Mouse (Mus musculus): Measurements from ENCODE around the gene Rgl3. TPM values are rescaled to one million over a fixed set of nuclear protein-coding genes. Genes with fewer than 3 reads are reported as not detected.
A peak's percentile ranks its signal among the peaks of the same experiment; 100 is the strongest.

The Rgl3 gene
- polyA plus RNA-seq, 2 experiments: 0.19 to 0.27 TPM

DNA sequence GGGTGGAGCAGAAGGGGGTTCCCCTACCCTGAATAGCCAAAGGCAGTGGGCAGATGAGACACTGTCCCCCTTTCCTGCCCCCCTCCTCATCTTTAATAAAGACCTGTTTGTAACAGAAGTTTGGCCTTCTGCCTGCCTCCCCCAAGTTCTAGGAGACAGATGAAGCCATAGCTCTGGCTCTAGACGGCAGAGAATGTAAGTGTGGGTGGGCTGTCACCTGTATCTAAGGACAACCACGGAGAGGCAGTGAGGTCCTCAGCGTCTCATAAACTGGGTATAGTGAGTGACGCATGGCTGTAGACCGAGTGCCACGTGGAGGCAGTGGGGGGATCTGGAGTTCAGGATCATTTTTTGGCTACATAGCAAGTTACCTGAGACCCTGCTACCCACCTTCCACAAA, 40.5 kb downstream of the Rgl3 start:
- Histone ChIP-seq H3K27ac (no peak overlapping the region), H3K36me3 (replicated peaks; ENCODE audit: control insufficient read depth, insufficient read depth, low read depth) (no peaks in the 10 kb centered on the region), H3K9ac (replicated peaks) (no peak overlapping the region), H3K27me3 (ENCODE audit: control insufficient read depth, insufficient read depth, low read length) (no peaks in the 10 kb centered on the region; the same call in 1 of the 2 replicates), H3K4me1 (replicated peaks; ENCODE audit: control insufficient read depth in 2 of 2, insufficient read depth in 2 of 2, low read length in 1 of 2) (0 out of 4 replicates have a peak, but pooled peaks cover 0 to 2% of the 10 kb centered on the region in 2 experiments), H3K4me2 (ENCODE audit: low read depth) (no peak overlapping the region), H3K9me3 (ENCODE audit: control insufficient read depth, low read length) (no peaks in the 10 kb centered on the region), H3K4me3 (ENCODE audit: insufficient read depth in 1 of 2, low read depth in 2 of 2, low read length in 2 of 2) (no peak overlapping the region)
- DNase-seq (ENCODE audit: low read depth in 3 of 3, low spot score in 3 of 3) (no peak), ATAC-seq (ENCODE audit: insufficient read depth) (no peak)
- no peak for TF ChIP-seq CTCF (IDR thresholded peaks at IDR 0.05; ENCODE audit: low read depth)
- TF ChIP-seq EP300 (IDR thresholded peaks at IDR 0.05; ENCODE audit: low read depth): no peak
- 54% methylated on average over 6 of the region's 6 CpGs for WGBS (ENCODE audit: insufficient replicate concordance)

DNA sequence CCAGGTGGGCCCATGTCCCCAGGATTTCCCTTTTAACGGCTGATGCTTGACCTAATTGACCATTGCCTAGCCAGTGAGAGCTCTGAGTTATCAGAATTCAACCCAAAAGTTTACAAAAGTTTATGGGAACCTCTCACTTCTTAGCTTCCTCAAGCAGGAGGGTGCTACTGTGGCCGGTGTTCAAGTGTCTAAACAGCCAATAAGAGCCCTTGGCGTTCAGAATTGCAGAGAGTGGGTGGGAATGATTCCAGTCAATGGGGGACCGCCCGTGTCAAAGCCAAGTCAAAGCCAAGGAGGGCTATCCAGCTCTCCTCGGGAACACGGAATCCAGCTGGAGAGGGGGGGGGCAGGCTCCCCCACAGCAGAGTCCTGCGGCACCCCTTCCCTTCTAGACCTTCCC, 41.1 kb downstream of the Rgl3 start:
- no peak overlapping the region for H3K4me3 ChIP-seq (ENCODE audit: insufficient read depth in 1 of 2, low read depth in 2 of 2, low read length in 2 of 2)
- TF ChIP-seq CTCF (IDR thresholded peaks at IDR 0.05; ENCODE audit: low read depth): no peak
- TF ChIP-seq EP300 (IDR thresholded peaks at IDR 0.05; ENCODE audit: low read depth): no peak
- no peaks in the 10 kb centered on the region; the same call in 1 of the 2 replicates for H3K27me3 ChIP-seq (ENCODE audit: control insufficient read depth, insufficient read depth, low read length)
- no peak overlapping the region for H3K27ac ChIP-seq
- DNase-seq (ENCODE audit: low read depth in 3 of 3, low spot score in 3 of 3) (no peak), ATAC-seq (ENCODE audit: insufficient read depth) (no peak)
- 37% methylated on average over 8 of the region's 8 CpGs for WGBS (ENCODE audit: insufficient replicate concordance)
- no peak overlapping the region for H3K9ac ChIP-seq (replicated peaks)
- 0 out of 4 replicates have a peak, but pooled peaks cover 0 to 2% of the 10 kb centered on the region in 2 experiments for H3K4me1 ChIP-seq (replicated peaks; ENCODE audit: control insufficient read depth in 2 of 2, insufficient read depth in 2 of 2, low read length in 1 of 2)
- H3K9me3 ChIP-seq (ENCODE audit: control insufficient read depth, low read length): no peaks in the 10 kb centered on the region
- H3K36me3 ChIP-seq (replicated peaks; ENCODE audit: control insufficient read depth, insufficient read depth, low read depth): no peaks in the 10 kb centered on the region
- H3K4me2 ChIP-seq (ENCODE audit: low read depth): no peak overlapping the region

DNA sequence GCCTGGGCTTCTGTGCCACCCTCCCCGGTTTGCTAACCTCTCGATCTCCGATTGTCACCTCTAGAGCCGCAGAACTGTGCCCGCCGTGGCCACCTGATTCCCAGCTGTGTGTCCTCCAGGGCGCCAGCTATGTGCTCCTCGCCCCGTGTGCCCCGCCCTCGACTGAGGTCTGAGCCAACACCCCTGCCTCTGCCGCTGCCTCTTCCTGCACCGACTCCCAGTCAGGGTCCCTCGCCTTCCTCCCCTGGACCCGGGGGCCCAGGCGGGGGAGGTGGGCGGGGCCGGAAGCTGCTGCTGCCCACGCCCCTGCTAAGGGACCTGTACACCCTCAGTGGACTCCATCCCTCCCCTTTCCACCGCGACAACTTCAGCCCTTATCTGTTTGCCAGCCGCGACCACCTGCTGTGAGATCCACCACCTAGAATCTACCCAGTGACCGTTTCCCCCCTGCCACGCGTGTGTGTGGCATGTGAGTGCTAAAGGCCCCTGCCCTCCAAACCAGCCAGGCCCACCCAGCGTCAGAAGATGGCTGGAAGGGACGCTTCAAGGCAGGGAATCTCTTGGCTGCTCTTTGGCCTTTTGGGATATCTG, 41.6 kb downstream of the Rgl3 start:
- H3K9me3 ChIP-seq (ENCODE audit: control insufficient read depth, low read length): no peaks in the 10 kb centered on the region
- H3K4me3 ChIP-seq (ENCODE audit: insufficient read depth in 1 of 2, low read depth in 2 of 2, low read length in 2 of 2): no peak overlapping the region
- no peak overlapping the region for H3K9ac ChIP-seq (replicated peaks)
- H3K27me3 ChIP-seq (ENCODE audit: control insufficient read depth, insufficient read depth, low read length): no peaks in the 10 kb centered on the region; the same call in 1 of the 2 replicates
- 2% methylated on average over 25 of the region's 28 CpGs for WGBS (ENCODE audit: insufficient replicate concordance)
- TF ChIP-seq CTCF (IDR thresholded peaks at IDR 0.05; ENCODE audit: low read depth) (no peak), EP300 (IDR thresholded peaks at IDR 0.05; ENCODE audit: low read depth) (no peak)
- DNase-seq (ENCODE audit: low read depth in 3 of 3, low spot score in 3 of 3): no peak
- H3K4me1 ChIP-seq (replicated peaks; ENCODE audit: control insufficient read depth in 2 of 2, insufficient read depth in 2 of 2, low read length in 1 of 2): 0 out of 4 replicates have a peak, but pooled peaks cover 0 to 2% of the 10 kb centered on the region in 2 experiments
- no peak; the same call in 1 of the 2 replicates for ATAC-seq (ENCODE audit: insufficient read depth)
- no peaks in the 10 kb centered on the region for H3K36me3 ChIP-seq (replicated peaks; ENCODE audit: control insufficient read depth, insufficient read depth, low read depth)
- H3K27ac ChIP-seq: no peak overlapping the region
- peak overlapping the region; percentile 32 for H3K4me2 ChIP-seq (ENCODE audit: low read depth)

- Histone ChIP-seq H3K27ac (no peak overlapping the region), H3K9me3 (ENCODE audit: control insufficient read depth, low read length) (no peaks in the 10 kb centered on the region), H3K9ac (replicated peaks) (no peak overlapping the region), H3K27me3 (ENCODE audit: control insufficient read depth, insufficient read depth, low read length) (no peaks in the 10 kb centered on the region; the same call in 1 of the 2 replicates), H3K4me1 (replicated peaks; ENCODE audit: control insufficient read depth in 2 of 2, insufficient read depth in 2 of 2, low read length in 1 of 2) (0 out of 4 replicates have a peak, but pooled peaks cover 0 to 2% of the 10 kb centered on the region in 2 experiments), H3K36me3 (replicated peaks; ENCODE audit: control insufficient read depth, insufficient read depth, low read depth) (no peaks in the 10 kb centered on the region), H3K4me2 (ENCODE audit: low read depth) (no peak overlapping the region), H3K4me3 (ENCODE audit: insufficient read depth in 1 of 2, low read depth in 2 of 2, low read length in 2 of 2) (no peak overlapping the region)
- DNase-seq (ENCODE audit: low read depth in 3 of 3, low spot score in 3 of 3) (no peak), ATAC-seq (ENCODE audit: insufficient read depth) (no peak)
- whole genome bisulfite sequencing (ENCODE audit: insufficient replicate concordance): 18% methylated on average over 23 of the region's 23 CpGs
- TF ChIP-seq CTCF (IDR thresholded peaks at IDR 0.05; ENCODE audit: low read depth) (no peak), EP300 (IDR thresholded peaks at IDR 0.05; ENCODE audit: low read depth) (no peak)
Measured at GRCm38 (mm10) chr9:21944267-21944666, 45.0 kb downstream of the Rgl3 start.

GRCm38 (mm10) chr9:21943638-21944037, 45.6 kb downstream of the Rgl3 start:
- Histone ChIP-seq H3K4me3 (ENCODE audit: insufficient read depth in 1 of 2, low read depth in 2 of 2, low read length in 2 of 2) (no peak overlapping the region), H3K36me3 (replicated peaks; ENCODE audit: control insufficient read depth, insufficient read depth, low read depth) (no peaks in the 10 kb centered on the region), H3K27me3 (ENCODE audit: control insufficient read depth, insufficient read depth, low read length) (no peaks in the 10 kb centered on the region; the same call in 1 of the 2 replicates), H3K4me2 (ENCODE audit: low read depth) (no peak overlapping the region), H3K9ac (replicated peaks) (no peak overlapping the region), H3K4me1 (replicated peaks; ENCODE audit: control insufficient read depth in 2 of 2, insufficient read depth in 2 of 2, low read length in 1 of 2) (0 out of 4 replicates have a peak, but pooled peaks cover 0 to 2% of the 10 kb centered on the region in 2 experiments), H3K27ac (no peak overlapping the region), H3K9me3 (ENCODE audit: control insufficient read depth, low read length) (no peaks in the 10 kb centered on the region)
- no peak for DNase-seq (ENCODE audit: low read depth in 3 of 3, low spot score in 3 of 3)
- no peak for ATAC-seq (ENCODE audit: insufficient read depth)
- WGBS (ENCODE audit: insufficient replicate concordance): 41% methylated on average over 12 of the region's 12 CpGs
- TF ChIP-seq EP300 (IDR thresholded peaks at IDR 0.05; ENCODE audit: low read depth) (no peak), CTCF (IDR thresholded peaks at IDR 0.05; ENCODE audit: low read depth) (no peak)
